Mouse (Mus musculus): ENCODE measurements around the gene Mt1.

Mt1 gene

DNA sequence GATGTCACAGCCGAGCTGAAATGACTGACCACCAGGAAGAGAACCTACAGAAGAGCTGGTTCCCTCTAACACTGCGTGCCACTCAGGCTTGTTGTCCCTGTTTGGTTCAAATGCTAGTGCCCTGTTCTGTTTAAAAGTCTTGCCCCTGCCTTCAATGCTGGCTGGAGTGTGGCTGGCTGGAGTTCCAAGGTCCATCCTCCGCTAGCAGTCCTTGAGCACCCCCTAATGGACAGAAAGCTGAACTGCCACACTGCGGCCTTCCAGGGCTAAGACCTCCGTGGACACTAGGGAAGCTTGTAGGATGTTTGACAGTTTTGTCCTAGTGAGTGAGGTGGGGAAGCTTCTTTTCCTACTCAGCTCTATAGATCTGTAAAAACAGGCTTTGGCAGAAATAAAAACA, 26.9 kb downstream of the Mt1 start:
- DNase-seq (ENCODE audit: low read depth), result peak; percentile 92

DNA sequence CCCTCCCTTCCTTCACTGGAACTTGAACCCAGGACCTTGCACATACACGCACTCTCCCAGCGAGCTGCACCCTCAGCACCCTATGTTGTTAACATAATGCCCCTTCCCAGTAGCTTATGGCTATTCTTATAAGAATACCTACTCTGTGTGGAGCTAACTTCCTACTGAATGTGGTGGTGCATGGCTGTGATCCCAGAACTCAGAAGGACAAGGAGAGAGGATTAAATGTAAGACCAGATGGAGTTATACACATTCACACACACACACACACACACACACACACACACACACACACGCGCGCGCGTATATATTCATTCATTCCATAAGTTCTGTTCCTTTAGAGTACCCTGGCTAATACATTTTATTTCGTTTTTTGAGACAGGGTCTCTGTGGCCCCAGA, 27.4 kb downstream of the Mt1 start:
- DNase-seq (ENCODE audit: low read depth), result no peak

DNA sequence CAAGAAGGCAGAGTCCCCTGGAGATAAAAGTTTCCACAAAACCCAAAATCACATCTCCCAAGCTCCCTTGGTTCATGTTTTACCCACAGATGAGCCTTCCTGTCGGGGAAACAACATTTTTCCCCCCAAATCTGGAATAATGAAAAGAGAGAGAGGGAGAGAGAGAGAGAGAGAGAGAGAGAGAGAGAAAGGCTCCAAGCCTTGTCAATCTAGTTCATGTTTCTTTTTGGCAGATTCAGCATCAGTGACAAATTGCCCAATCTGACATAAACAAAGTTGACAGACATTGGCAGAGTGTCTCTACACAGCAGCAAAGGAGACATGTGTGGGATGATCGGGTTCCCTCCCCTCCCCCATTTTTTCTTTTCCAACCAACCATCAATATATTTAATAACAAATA, 28.6 kb downstream of the Mt1 start:
- DNase-seq (ENCODE audit: low read depth), result no peak

DNA sequence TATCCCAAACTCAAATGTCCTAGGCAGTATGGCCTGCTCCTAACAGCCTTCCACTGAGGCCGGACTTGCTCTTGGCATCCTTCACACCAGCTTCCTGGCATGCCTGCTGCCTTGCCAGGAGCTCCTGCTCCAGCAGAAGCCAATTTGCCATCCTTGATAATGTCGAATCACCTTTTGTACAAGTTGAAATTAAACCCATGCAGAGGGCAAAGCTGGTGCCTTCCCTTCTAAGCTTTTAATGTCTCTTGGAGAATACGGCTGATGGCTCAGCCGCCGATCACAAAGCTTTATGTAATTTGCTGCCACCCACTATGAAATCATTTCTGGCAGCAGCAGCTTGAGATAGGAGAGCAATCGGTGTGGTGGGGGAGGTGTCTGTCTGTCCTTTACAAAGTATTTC, 30.8 kb downstream of the Mt1 start:
- DNase-seq (ENCODE audit: low read depth), result no peak

DNA sequence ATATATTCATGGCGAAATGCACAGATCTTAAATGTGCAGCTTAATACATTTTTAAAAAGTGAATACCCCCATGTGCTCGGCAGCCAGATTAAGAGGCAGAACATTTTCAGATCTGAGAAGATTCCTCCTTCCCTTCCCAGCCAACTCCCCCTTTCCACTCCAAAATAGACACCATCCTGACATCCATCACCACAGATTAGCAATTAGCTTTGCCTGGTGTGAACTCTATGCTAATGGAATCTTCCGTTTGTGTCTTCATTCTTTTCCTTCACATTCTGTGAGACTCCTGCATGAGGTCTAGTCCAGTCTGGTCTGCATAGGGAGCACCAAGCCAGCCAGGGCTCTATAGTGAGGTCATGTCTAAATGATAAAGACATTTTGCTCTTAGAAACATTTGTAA, 31.3 kb downstream of the Mt1 start:
- DNase-seq (ENCODE audit: low read depth), result no peak

DNA sequence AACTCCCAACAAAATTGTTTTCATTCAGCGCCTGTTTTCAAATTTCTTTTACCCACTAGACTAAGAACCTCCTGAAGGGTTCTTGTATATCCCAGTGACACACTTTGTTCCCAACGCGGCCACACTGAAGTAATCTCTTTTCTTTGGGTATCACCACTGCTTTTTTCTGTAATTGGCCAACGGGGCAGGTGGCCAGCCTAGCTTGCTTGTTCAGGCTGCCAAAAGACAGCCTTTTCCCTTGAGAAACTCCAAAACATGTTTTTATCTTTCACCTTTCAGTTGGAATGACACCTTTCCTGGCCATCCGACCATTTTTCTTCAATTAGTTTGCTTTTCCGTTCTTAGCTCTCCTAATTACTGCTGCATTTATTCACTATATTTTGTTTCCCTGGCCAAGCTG, 34.9 kb downstream of the Mt1 start:
- no peak for DNase-seq (ENCODE audit: low read depth)

DNA sequence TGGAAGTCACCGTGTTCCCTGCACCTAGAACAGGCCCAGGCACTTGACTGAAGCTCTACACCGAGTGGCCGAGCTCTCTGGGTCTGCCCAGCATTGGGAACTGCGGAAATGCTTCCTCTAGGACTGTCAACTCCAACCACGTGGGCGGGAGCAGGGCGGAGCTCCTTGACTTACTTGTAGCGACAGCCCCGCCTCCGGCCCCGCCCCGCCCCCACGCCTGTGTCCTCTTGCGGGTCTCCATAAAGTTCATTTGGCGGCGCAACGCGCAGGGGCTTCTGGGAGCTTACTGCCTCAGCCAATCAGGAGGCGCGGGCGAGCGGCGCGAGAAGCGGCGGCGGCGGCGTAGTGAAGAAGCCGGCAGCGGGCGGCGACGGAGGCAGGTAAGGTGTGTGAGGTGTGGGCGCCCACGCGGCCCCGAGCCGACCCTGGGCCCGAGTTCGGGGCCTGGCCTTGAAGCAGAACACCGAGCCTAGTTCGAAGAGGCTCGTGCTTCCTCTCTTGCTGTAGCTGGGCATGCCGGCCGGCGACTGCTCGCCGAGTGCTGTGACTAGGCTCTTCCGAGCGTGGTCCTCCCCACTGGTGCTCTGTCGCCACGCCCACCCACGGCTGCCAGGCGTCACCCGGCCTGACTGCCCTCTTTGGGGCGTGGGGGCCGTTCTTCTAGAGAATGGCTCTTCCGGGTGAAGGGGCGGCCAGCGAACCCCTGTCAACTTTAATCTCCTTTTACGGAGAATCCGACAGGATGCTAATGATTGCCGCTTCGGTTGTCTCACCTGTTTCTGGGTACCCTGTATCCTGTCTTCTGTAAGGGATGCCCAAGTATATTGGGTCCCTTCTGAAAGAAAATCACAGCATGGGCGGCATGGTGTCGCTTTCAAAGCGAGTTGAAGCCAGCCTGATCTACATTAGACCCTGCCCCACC, 35.6 kb downstream of the Mt1 start, which contains the start of gene Nup93:
TSS of gene Nup93 (plus strand) at position 313 of the 922 bp plus-strand sequence.
- peak; percentile 100 for DNase-seq (ENCODE audit: low read depth)

DNA sequence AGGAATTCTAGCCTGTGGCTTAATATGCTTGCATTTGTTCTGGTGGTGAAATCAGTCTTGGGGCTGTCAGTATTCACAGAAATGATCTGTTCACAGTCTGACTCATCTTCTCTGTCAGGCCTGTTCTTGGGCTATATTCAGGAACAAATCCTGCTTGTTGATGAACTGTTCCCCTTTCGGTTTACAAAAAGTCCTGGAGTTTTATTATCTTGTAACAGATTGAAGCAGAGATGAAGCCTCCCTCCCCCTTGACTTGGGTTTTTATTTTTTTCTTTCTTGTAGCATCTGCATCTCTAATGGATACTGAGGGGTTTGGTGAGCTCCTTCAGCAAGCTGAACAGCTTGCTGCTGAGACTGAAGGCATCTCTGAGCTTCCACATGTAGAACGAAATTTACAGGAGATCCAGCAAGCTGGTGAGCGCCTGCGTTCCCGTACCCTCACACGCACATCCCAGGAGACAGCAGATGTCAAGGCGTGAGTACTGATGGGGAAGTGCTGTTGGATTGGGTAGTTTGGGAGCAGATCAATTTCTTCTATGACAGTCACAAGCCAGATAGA, 48.6 kb downstream of the Mt1 start:
- peak; percentile 74 for DNase-seq (ENCODE audit: low read depth)
